Mouse (Mus musculus) hindbrain, postnatal 0 days (tissue): ENCODE results near the gene Cadm4. TPM values are rescaled to one million over a fixed set of nuclear protein-coding genes. Genes with fewer than 3 reads are reported as not detected.
"Not testable (repeated sequence)": the region's sequence is repeated elsewhere in the genome, so short reads cannot be mapped to it uniquely, and the experiment has no call there.

Source experiments
- ATAC-seq: fragments of 200-750 bp; cut with Nextera tagmentation; 2 replicates; pipeline ENCODE4 v1.8.0; 2017; ENCODE audit warnings: mild to moderate bottlenecking, moderate TSS enrichment, moderate library complexity
- DNase-seq: peaks from one replicate; pipeline ENCODE4 v3.0.0-alpha.2; 2015; ENCODE audit warnings: low spot score
- H3K27ac ChIP-seq: fragments of 300-500 bp; sonication (generic); 2 replicates; pipeline ENCODE4 v1.5.1; 2014; ENCODE audit warnings: mild to moderate bottlenecking
- H3K27me3 ChIP-seq: fragments of 300-500 bp; sonication (generic); 2 replicates; pipeline ENCODE4 v1.6.1; 2014; ENCODE audit warnings: low read length, mixed read lengths; ENCODE audit not compliant: insufficient read depth
- H3K36me3 ChIP-seq: fragments of 300-500 bp; sonication (generic); 2 replicates; pipeline ENCODE4 v1.6.1; 2014; ENCODE audit warnings: low read length, mixed read lengths; ENCODE audit not compliant: insufficient read depth
- H3K4me1 ChIP-seq: fragments of 300-500 bp; sonication (generic); 2 replicates; pipeline ENCODE4 v1.6.1; 2014; ENCODE audit warnings: antibody characterized with exemption, low read length, mixed read lengths; ENCODE audit not compliant: insufficient read depth
- H3K4me2 ChIP-seq: fragments of 300-500 bp; sonication (generic); 2 replicates; pipeline ENCODE4 v1.6.1; 2014; ENCODE audit warnings: low read depth, mild to moderate bottlenecking, low read length, moderate library complexity, mixed read lengths
- H3K4me3 ChIP-seq: fragments of 300-500 bp; sonication (generic); 2 replicates; pipeline ENCODE4 v1.5.1; 2014; ENCODE audit warnings: low read length
- H3K9ac ChIP-seq: fragments of 300-500 bp; sonication (generic); replicated peaks from 2 replicates; pipeline ENCODE4 v1.6.1; 2014; ENCODE audit warnings: mild to moderate bottlenecking, low read length, moderate library complexity, mixed read lengths
- H3K9me3 ChIP-seq: fragments of 300-500 bp; sonication (generic); 2 replicates; pipeline ENCODE4 v1.6.1; 2016; ENCODE audit warnings: low read length, mixed read lengths
- CTCF ChIP-seq: IDR thresholded peaks from 2 replicates; pipeline ENCODE4 v1.5.1; 2016; ENCODE audit warnings: antibody characterized with exemption, control low read depth, low read depth
- WGBS: fragments of 180-500 bp; shearing (Covaris S2); extraction: QIAGEN DNeasy Blood & Tissue Kit; methylation state at CpG from one replicate; pipeline ENCODE4 v1.1.7; 2014; 5-methylcytosine and 5-hydroxymethylcytosine counted together
- polyA plus RNA-seq: library from polyadenylated mRNA; unstranded; fragments of >200 nt; fragmentation: Nextera tagmentation; extraction: Ambion mirVana; gene quantifications from 2 replicates; pipeline ENCODE4 v1.2.1, GENCODE M21; 2015
- total RNA-seq: library from RNA; depleted of rRNA; stranded (reverse); fragments of >200 nt; gene quantifications from 2 replicates; pipeline ENCODE4 v1.2.3, GENCODE M21; 2014

Gene Cadm4
- total and polyA plus RNA-seq, 2 experiments from 2014 or later = 101 to 423 TPM

DNA sequence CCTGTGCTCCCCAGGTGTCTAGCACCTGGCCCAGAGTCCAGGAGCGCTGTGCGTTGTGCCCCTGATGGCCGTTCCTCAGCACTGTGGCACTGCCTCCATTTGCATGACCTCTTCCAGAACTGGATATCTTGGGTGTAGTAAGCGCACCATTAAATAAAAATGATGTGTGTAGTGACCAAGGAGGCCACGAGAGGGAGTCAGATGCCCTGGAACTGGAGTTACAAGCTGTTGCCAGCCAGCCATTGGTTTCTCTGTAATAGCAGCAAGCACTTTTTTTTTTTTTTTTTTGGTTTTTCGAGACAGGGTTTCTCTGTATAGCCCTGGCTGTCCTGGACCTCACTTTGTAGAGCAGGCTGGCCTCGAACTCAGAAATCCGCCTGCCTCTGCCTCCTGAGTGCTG is 34.5 kb downstream of the Cadm4 start:
- not testable (repeated sequence) for H3K9me3 ChIP-seq, H3K4me2 ChIP-seq, H3K4me3 ChIP-seq, H3K36me3 ChIP-seq, H3K4me1 ChIP-seq, H3K27ac ChIP-seq, H3K9ac ChIP-seq, H3K27me3 ChIP-seq
- TF ChIP-seq CTCF = peak; percentile 58
- ATAC-seq (peak; percentile 31), DNase-seq (peak; percentile 74)
- WGBS = 65% methylated on average over 8 of the region's 8 CpGs

GRCm38 (mm10) chr7:24517077-24517476 is 35.3 kb downstream of the Cadm4 start:
- H3K4me1 ChIP-seq = no peaks in the 10 kb centered on the region
- peak overlapping the region; percentile 32; the same call in 1 of the 2 replicates for H3K27ac ChIP-seq
- DNase-seq (no peak), ATAC-seq (no peak)
- no peaks in the 10 kb centered on the region for H3K36me3 ChIP-seq
- no peak overlapping the region for H3K9ac ChIP-seq
- TF ChIP-seq CTCF = no peak
- no peaks in the 10 kb centered on the region for H3K9me3 ChIP-seq
- WGBS = 37% methylated on average over 5 of the region's 5 CpGs
- H3K4me3 ChIP-seq = no peak overlapping the region
- H3K27me3 ChIP-seq = no peaks in the 10 kb centered on the region
- no peak overlapping the region for H3K4me2 ChIP-seq

DNA sequence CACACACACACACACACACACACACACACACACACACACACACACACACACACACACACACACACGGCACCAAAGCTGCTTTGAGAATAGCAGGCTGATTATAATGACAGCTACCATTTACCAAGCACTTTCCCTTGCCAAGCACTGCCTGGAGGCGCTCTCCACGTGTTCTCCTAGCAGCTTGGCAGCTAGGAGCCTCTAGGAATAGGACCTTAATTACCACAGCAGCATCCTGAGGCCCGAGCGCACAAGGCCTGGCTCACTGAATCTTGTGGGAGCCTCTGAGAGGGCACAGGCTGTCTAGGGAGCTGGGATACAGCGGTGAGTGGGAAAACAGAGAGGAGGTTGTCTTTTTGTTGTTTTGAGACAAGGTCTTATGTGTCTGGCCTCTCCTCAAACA is 35.8 kb downstream of the Cadm4 start:
- Histone ChIP-seq H3K27me3 (no peaks in the 10 kb centered on the region), H3K4me1 (no peaks in the 10 kb centered on the region), H3K4me2 (no peak overlapping the region), H3K27ac (peak overlapping the region; percentile 45), H3K4me3 (no peak overlapping the region), H3K9me3 (no peaks in the 10 kb centered on the region), H3K9ac (no peak overlapping the region), H3K36me3 (no peaks in the 10 kb centered on the region)
- WGBS = 34% methylated on average over 6 of the region's 6 CpGs
- peak; percentile 47 for DNase-seq
- ATAC-seq = peak; percentile 48
- no peak for TF ChIP-seq CTCF

GRCm38 (mm10) chr7:24519130-24519529 is 37.3 kb downstream of the Cadm4 start:
- no peaks in the 10 kb centered on the region for H3K9me3 ChIP-seq
- H3K36me3 ChIP-seq = no peaks in the 10 kb centered on the region
- no peak for DNase-seq
- 37% methylated on average over 3 of the region's 3 CpGs for WGBS
- no peak for ATAC-seq
- no peak overlapping the region for H3K9ac ChIP-seq
- no peak overlapping the region for H3K4me2 ChIP-seq
- no peak overlapping the region for H3K4me3 ChIP-seq
- H3K27ac ChIP-seq = no peak overlapping the region
- TF ChIP-seq CTCF = no peak
- H3K27me3 ChIP-seq = no peaks in the 10 kb centered on the region
- no peaks in the 10 kb centered on the region for H3K4me1 ChIP-seq

GRCm38 (mm10) chr7:24520054-24520453 is 38.2 kb downstream of the Cadm4 start:
- WGBS = 62% methylated on average over 9 of the region's 10 CpGs

GRCm38 (mm10) chr7:24522805-24523204 is 41.0 kb downstream of the Cadm4 start:
- no peak for DNase-seq
- H3K27me3 ChIP-seq = no peaks in the 10 kb centered on the region
- no peaks in the 10 kb centered on the region for H3K9me3 ChIP-seq
- WGBS = 58% methylated on average over 5 of the region's 5 CpGs
- no peak overlapping the region for H3K27ac ChIP-seq
- ATAC-seq = no peak
- no peak overlapping the region for H3K4me3 ChIP-seq
- no peak overlapping the region for H3K4me2 ChIP-seq
- no peaks in the 10 kb centered on the region for H3K36me3 ChIP-seq
- no peak for TF ChIP-seq CTCF
- H3K9ac ChIP-seq = no peak overlapping the region
- no peaks in the 10 kb centered on the region for H3K4me1 ChIP-seq

More at GRCm38 (mm10) chr7:24520054-24520453, 38.2 kb downstream of the Cadm4 start:
- H3K27ac ChIP-seq, H3K36me3 ChIP-seq, H3K4me1 ChIP-seq, H3K4me2 ChIP-seq, H3K27me3 ChIP-seq, DNase-seq, H3K9ac ChIP-seq, ATAC-seq, H3K4me3 ChIP-seq, H3K9me3 ChIP-seq: not testable (repeated sequence)

DNA sequence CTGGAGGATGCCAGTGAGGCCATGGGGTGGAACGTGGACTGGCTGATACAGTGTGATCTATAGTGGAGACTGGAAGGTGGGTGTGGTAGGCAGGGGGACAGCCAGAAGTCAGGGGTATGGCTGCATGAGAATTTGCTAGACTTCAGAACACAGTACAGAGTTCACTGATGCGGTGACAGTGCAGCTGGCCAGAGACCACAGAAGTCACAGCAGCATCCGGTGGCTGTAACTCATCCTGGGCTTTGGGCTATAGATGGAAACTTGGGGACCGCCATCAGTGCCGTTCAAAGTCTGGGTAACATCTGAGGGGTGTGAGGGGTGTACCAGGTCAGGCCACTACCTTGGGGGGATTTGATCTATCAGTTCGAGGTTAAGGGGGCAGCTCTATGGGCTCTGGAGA is 41.9 kb downstream of the Cadm4 start:
- whole genome bisulfite sequencing = 82% methylated on average over 6 of the region's 6 CpGs
- no peak for DNase-seq
- TF ChIP-seq CTCF = no peak
- no peak overlapping the region for H3K4me2 ChIP-seq
- H3K27me3 ChIP-seq = no peaks in the 10 kb centered on the region
- H3K4me1 ChIP-seq = no peaks in the 10 kb centered on the region
- no peak overlapping the region for H3K27ac ChIP-seq
- H3K9me3 ChIP-seq = no peaks in the 10 kb centered on the region
- H3K36me3 ChIP-seq = no peaks in the 10 kb centered on the region
- no peak overlapping the region for H3K4me3 ChIP-seq
- ATAC-seq = no peak
- H3K9ac ChIP-seq = no peak overlapping the region
